Mouse (Mus musculus) A20 (cell line): ENCODE data around the gene Adarb1.

ENCODE experiments used
- DNase-seq: peaks from one replicate; pipeline ENCODE4 v3.0.0-alpha.2; 2011; ENCODE audit warnings: low read depth, low spot score

The Adarb1 gene

GRCm38 (mm10) chr10:77418138-77418537 is at the start of gene Adarb1:
Gene Adarb1 (minus strand): TSS chr10:77418270.
- peak; percentile 94 for DNase-seq

- DNase-seq, result no peak
Measured at GRCm38 (mm10) chr10:77467407-77467806, 49.3 kb upstream of the Adarb1 start.

GRCm38 (mm10) chr10:77465902-77466301 is 47.8 kb upstream of the Adarb1 start:
- DNase-seq, result no peak

- peak; percentile 63 for DNase-seq
Measured at GRCm38 (mm10) chr10:77464181-77464936, 46.3 kb upstream of the Adarb1 start.

- no peak for DNase-seq
Measured at GRCm38 (mm10) chr10:77461161-77461560, 43.1 kb upstream of the Adarb1 start.

- DNase-seq, result no peak
Measured at GRCm38 (mm10) chr10:77457701-77458100, 39.6 kb upstream of the Adarb1 start.

GRCm38 (mm10) chr10:77456507-77456906 is 38.4 kb upstream of the Adarb1 start:
- no peak for DNase-seq

- DNase-seq, result no peak
Measured at GRCm38 (mm10) chr10:77455251-77456010, 37.4 kb upstream of the Adarb1 start.

- no peak for DNase-seq
Measured at GRCm38 (mm10) chr10:77454795-77455194, 36.7 kb upstream of the Adarb1 start.

GRCm38 (mm10) chr10:77451822-77452221 is 33.8 kb upstream of the Adarb1 start:
- no peak for DNase-seq

- no peak for DNase-seq
Measured at GRCm38 (mm10) chr10:77450159-77450464, 32.0 kb upstream of the Adarb1 start.

GRCm38 (mm10) chr10:77449315-77450158 is 31.5 kb upstream of the Adarb1 start:
- no peak for DNase-seq

- no peak for DNase-seq
Measured at GRCm38 (mm10) chr10:77448698-77449247, 30.7 kb upstream of the Adarb1 start.

GRCm38 (mm10) chr10:77448209-77448608 is 30.1 kb upstream of the Adarb1 start:
- DNase-seq, result no peak

- DNase-seq, result no peak
Measured at GRCm38 (mm10) chr10:77447755-77448154, 29.7 kb upstream of the Adarb1 start.

GRCm38 (mm10) chr10:77442250-77442649 is 24.2 kb upstream of the Adarb1 start:
- no peak for DNase-seq

GRCm38 (mm10) chr10:77441812-77442211 is 23.7 kb upstream of the Adarb1 start:
- DNase-seq, result no peak

GRCm38 (mm10) chr10:77440841-77441755 is 23.0 kb upstream of the Adarb1 start:
- no peak for DNase-seq

GRCm38 (mm10) chr10:77440286-77440685 is 22.2 kb upstream of the Adarb1 start:
- no peak for DNase-seq

- no peak for DNase-seq
Measured at GRCm38 (mm10) chr10:77439026-77439425, 21.0 kb upstream of the Adarb1 start.

- no peak for DNase-seq
Measured at GRCm38 (mm10) chr10:77438021-77438420, 20.0 kb upstream of the Adarb1 start.
